Mouse (Mus musculus) intestine, embryonic 15.5 days (tissue): Measurements from ENCODE around the gene Flrt1. TPM values are rescaled to one million over a fixed set of nuclear protein-coding genes. Genes with fewer than 3 reads are reported as not detected.

Experiments
- ATAC-seq: fragments of 200-750 bp; cut with Nextera tagmentation; 2 replicates; pipeline ENCODE4 v1.8.0; 2017; ENCODE audit warnings: moderate TSS enrichment, moderate library complexity
- H3K27ac ChIP-seq: fragments of 300-500 bp; sonication (generic); 2 replicates; pipeline ENCODE4 v1.5.1; 2015; ENCODE audit warnings: mild to moderate bottlenecking, inconsistent platforms
- H3K27me3 ChIP-seq: fragments of 300-500 bp; sonication (generic); replicated peaks from 2 replicates; pipeline ENCODE4 v1.6.1; 2015; ENCODE audit warnings: inconsistent platforms
- H3K36me3 ChIP-seq: fragments of 300-500 bp; sonication (generic); 2 replicates; pipeline ENCODE4 v1.6.1; 2015; ENCODE audit warnings: inconsistent platforms
- H3K4me1 ChIP-seq: fragments of 300-500 bp; sonication (generic); replicated peaks from 2 replicates; pipeline ENCODE4 v1.6.1; 2015; ENCODE audit warnings: inconsistent platforms
- H3K4me2 ChIP-seq: fragments of 300-500 bp; sonication (generic); replicated peaks from 2 replicates; pipeline ENCODE4 v1.6.1; 2015; ENCODE audit warnings: mild to moderate bottlenecking, inconsistent platforms
- H3K4me3 ChIP-seq: fragments of 300-500 bp; sonication (generic); replicated peaks from 2 replicates; pipeline ENCODE4 v1.5.1; 2015; ENCODE audit warnings: inconsistent platforms
- H3K9ac ChIP-seq: fragments of 300-500 bp; sonication (generic); 2 replicates; pipeline ENCODE4 v1.6.1; 2015; ENCODE audit warnings: inconsistent platforms
- H3K9me3 ChIP-seq: fragments of 300-500 bp; sonication (generic); 2 replicates; pipeline ENCODE4 v1.6.1; 2016; ENCODE audit warnings: inconsistent platforms
- WGBS: fragments of 180-500 bp; shearing (Covaris S2); methylation state at CpG from one replicate; pipeline ENCODE4 v1.1.7; 2015; 5-methylcytosine and 5-hydroxymethylcytosine counted together
- polyA plus RNA-seq: library from polyadenylated mRNA; unstranded; fragments of >200 nt; fragmentation: Nextera tagmentation; extraction: Ambion mirVana; gene quantifications from 2 replicates; pipeline ENCODE4 v1.2.1, GENCODE M21; 2015

Flrt1 gene
- polyA plus RNA-seq, 1 experiment from 2014 or later: 1.8 TPM

GRCm38 (mm10) chr19:7092756-7093155 is 12.8 kb downstream of the Flrt1 start:
- WGBS: 81% methylated on average over 5 of the region's 5 CpGs

GRCm38 (mm10) chr19:7091448-7092050 is 14.0 kb downstream of the Flrt1 start:
- no peak overlapping the region for H3K4me2 ChIP-seq
- H3K9ac ChIP-seq: no peak overlapping the region
- peaks cover 22% of the 10 kb centered on the region; the same call in 1 of the 2 replicates for H3K27me3 ChIP-seq
- H3K4me1 ChIP-seq: peaks cover 7% of the 10 kb centered on the region; the same call in 1 of the 2 replicates
- 70% methylated on average over 10 of the region's 10 CpGs for WGBS
- peak; percentile 31; the same call in 1 of the 2 replicates for ATAC-seq
- H3K27ac ChIP-seq: no peak overlapping the region
- H3K4me3 ChIP-seq: no peak overlapping the region
- no peaks in the 10 kb centered on the region for H3K36me3 ChIP-seq
- H3K9me3 ChIP-seq: no peaks in the 10 kb centered on the region

More at GRCm38 (mm10) chr19:7092756-7093155, 12.8 kb downstream of the Flrt1 start:
- Histone ChIP-seq H3K4me2 (no peak overlapping the region), H3K36me3 (no peaks in the 10 kb centered on the region), H3K9me3 (no peaks in the 10 kb centered on the region), H3K9ac (no peak overlapping the region), H3K27ac (no peak overlapping the region), H3K27me3 (peaks cover 29% of the 10 kb centered on the region), H3K4me1 (peaks cover 9% of the 10 kb centered on the region; the same call in 1 of the 2 replicates), H3K4me3 (no peak overlapping the region)
- no peak for ATAC-seq

GRCm38 (mm10) chr19:7090369-7091064 is 15.0 kb downstream of the Flrt1 start:
- ATAC-seq: no peak
- Histone ChIP-seq H3K4me2 (no peak overlapping the region), H3K4me1 (peaks cover 4% of the 10 kb centered on the region; the same call in 1 of the 2 replicates)

GRCm38 (mm10) chr19:7089842-7090251 is 15.7 kb downstream of the Flrt1 start:
- no peak overlapping the region for H3K4me2 ChIP-seq
- H3K27ac ChIP-seq: no peak overlapping the region
- no peaks in the 10 kb centered on the region for H3K36me3 ChIP-seq
- H3K9ac ChIP-seq: no peak overlapping the region
- H3K27me3 ChIP-seq: peaks cover 17% of the 10 kb centered on the region; the same call in 1 of the 2 replicates
- no peak overlapping the region for H3K4me3 ChIP-seq
- no peak for ATAC-seq
- 68% methylated on average over 7 of the region's 7 CpGs for WGBS
- H3K4me1 ChIP-seq: peaks cover 4% of the 10 kb centered on the region; the same call in 1 of the 2 replicates
- no peaks in the 10 kb centered on the region for H3K9me3 ChIP-seq

More at GRCm38 (mm10) chr19:7090369-7091064, 15.0 kb downstream of the Flrt1 start:
- Histone ChIP-seq H3K9me3 (no peaks in the 10 kb centered on the region), H3K27ac (no peak overlapping the region), H3K9ac (no peak overlapping the region), H3K36me3 (no peaks in the 10 kb centered on the region), H3K27me3 (peaks cover 14% of the 10 kb centered on the region; the same call in 1 of the 2 replicates), H3K4me3 (no peak overlapping the region)
- 41% methylated on average over 10 of the region's 10 CpGs for WGBS

GRCm38 (mm10) chr19:7089050-7089449 is 16.5 kb downstream of the Flrt1 start:
- H3K36me3 ChIP-seq: no peaks in the 10 kb centered on the region
- H3K27ac ChIP-seq: no peak overlapping the region
- H3K27me3 ChIP-seq: peaks cover 19% of the 10 kb centered on the region; the same call in 1 of the 2 replicates
- peaks cover 4% of the 10 kb centered on the region; the same call in 1 of the 2 replicates for H3K4me1 ChIP-seq
- H3K9ac ChIP-seq: no peak overlapping the region
- WGBS: 71% methylated on average over 5 of the region's 5 CpGs
- H3K9me3 ChIP-seq: no peaks in the 10 kb centered on the region
- no peak overlapping the region for H3K4me2 ChIP-seq
- no peak overlapping the region for H3K4me3 ChIP-seq
- no peak for ATAC-seq

GRCm38 (mm10) chr19:7088558-7088957 is 17.0 kb downstream of the Flrt1 start:
- 32% methylated on average over 9 of the region's 9 CpGs for WGBS
- no peak overlapping the region for H3K9ac ChIP-seq
- H3K27ac ChIP-seq: no peak overlapping the region
- H3K4me2 ChIP-seq: no peak overlapping the region
- no peaks in the 10 kb centered on the region for H3K9me3 ChIP-seq
- H3K36me3 ChIP-seq: no peaks in the 10 kb centered on the region
- H3K4me3 ChIP-seq: no peak overlapping the region
- no peak for ATAC-seq
- peaks cover 19% of the 10 kb centered on the region; the same call in 1 of the 2 replicates for H3K27me3 ChIP-seq
- peaks cover 4% of the 10 kb centered on the region; the same call in 1 of the 2 replicates for H3K4me1 ChIP-seq

GRCm38 (mm10) chr19:7084734-7085133 is 20.8 kb downstream of the Flrt1 start:
- no peak overlapping the region for H3K9ac ChIP-seq
- 61% methylated on average over 15 of the region's 15 CpGs for WGBS
- no peak for ATAC-seq
- H3K27me3 ChIP-seq: peaks cover 23% of the 10 kb centered on the region
- H3K4me1 ChIP-seq: no peaks in the 10 kb centered on the region
- H3K36me3 ChIP-seq: no peaks in the 10 kb centered on the region
- no peak overlapping the region for H3K4me3 ChIP-seq
- H3K4me2 ChIP-seq: no peak overlapping the region
- no peak overlapping the region for H3K27ac ChIP-seq
- no peaks in the 10 kb centered on the region for H3K9me3 ChIP-seq

GRCm38 (mm10) chr19:7083035-7083794 is 22.3 kb downstream of the Flrt1 start:
- Histone ChIP-seq H3K4me1 (no peaks in the 10 kb centered on the region), H3K4me3 (no peak overlapping the region), H3K9me3 (no peaks in the 10 kb centered on the region), H3K4me2 (no peak overlapping the region), H3K36me3 (no peaks in the 10 kb centered on the region), H3K27ac (no peak overlapping the region), H3K9ac (no peak overlapping the region), H3K27me3 (peaks cover 14% of the 10 kb centered on the region)
- WGBS: 53% methylated on average over 14 of the region's 14 CpGs
- ATAC-seq: no peak

- Histone ChIP-seq H3K9ac (no peak overlapping the region), H3K27ac (no peak overlapping the region), H3K36me3 (no peaks in the 10 kb centered on the region), H3K9me3 (no peaks in the 10 kb centered on the region), H3K4me2 (no peak overlapping the region), H3K4me1 (no peaks in the 10 kb centered on the region), H3K27me3 (peaks cover 9% of the 10 kb centered on the region; the same call in 1 of the 2 replicates), H3K4me3 (no peak overlapping the region)
- 45% methylated on average over 7 of the region's 7 CpGs for WGBS
- ATAC-seq: no peak
Measured at GRCm38 (mm10) chr19:7081516-7082266, 23.8 kb downstream of the Flrt1 start.

GRCm38 (mm10) chr19:7078271-7078670 is 27.3 kb downstream of the Flrt1 start:
- 86% methylated on average over 7 of the region's 7 CpGs for WGBS
- H3K4me2 ChIP-seq: no peak overlapping the region
- no peak for ATAC-seq

GRCm38 (mm10) chr19:7077666-7078065 is 27.9 kb downstream of the Flrt1 start:
- ATAC-seq: no peak
- H3K36me3 ChIP-seq: no peaks in the 10 kb centered on the region
- H3K4me2 ChIP-seq: no peak overlapping the region
- H3K4me1 ChIP-seq: no peaks in the 10 kb centered on the region
- H3K4me3 ChIP-seq: no peak overlapping the region
- H3K9ac ChIP-seq: no peak overlapping the region
- WGBS: 71% methylated on average over 9 of the region's 9 CpGs
- no peaks in the 10 kb centered on the region; the same call in 1 of the 2 replicates for H3K27me3 ChIP-seq
- H3K9me3 ChIP-seq: no peaks in the 10 kb centered on the region
- no peak overlapping the region for H3K27ac ChIP-seq

More at GRCm38 (mm10) chr19:7078271-7078670, 27.3 kb downstream of the Flrt1 start:
- Histone ChIP-seq H3K4me3 (no peak overlapping the region), H3K9ac (no peak overlapping the region), H3K27ac (no peak overlapping the region), H3K4me1 (no peaks in the 10 kb centered on the region), H3K36me3 (no peaks in the 10 kb centered on the region), H3K27me3 (peaks cover 4% of the 10 kb centered on the region), H3K9me3 (no peaks in the 10 kb centered on the region)
